Mouse (Mus musculus): Measurements from ENCODE around the gene Zfp672. TPM values are rescaled to one million over a fixed set of nuclear protein-coding genes. Genes with fewer than 3 reads are reported as not detected.
A peak's percentile ranks its signal among the peaks of the same experiment; 100 is the strongest.

Zfp672 gene
- polyA plus RNA-seq, 1 experiment from 2014 or later: 28.9 TPM

DNA sequence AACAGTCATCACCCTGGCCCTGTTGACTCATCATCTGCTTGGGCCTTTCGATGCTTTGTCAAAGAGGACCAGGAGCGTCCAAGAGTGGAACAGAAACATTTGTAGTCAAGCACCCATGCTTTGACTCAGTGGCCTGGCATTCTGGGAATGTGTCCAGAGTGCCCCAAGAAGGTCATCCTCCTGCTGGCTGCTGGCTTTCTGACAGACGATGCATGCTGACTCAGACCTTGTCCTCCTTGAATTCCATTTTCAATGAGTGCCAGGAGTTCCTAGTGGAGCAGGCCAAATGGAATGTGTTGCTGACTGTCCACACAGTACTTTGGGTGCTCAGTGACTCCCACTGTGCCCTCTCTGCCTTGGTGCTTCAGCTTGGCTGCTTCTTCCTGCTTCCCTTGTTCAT lies 4.6 kb upstream of the Zfp672 start:
- no peak for ATAC-seq (ENCODE audit: low FRiP score)
- Histone ChIP-seq H3K9me3 (ENCODE audit: control insufficient read depth, low read length) (no peaks in the 10 kb centered on the region), H3K36me3 (ENCODE audit: control insufficient read depth, insufficient read depth, low read length) (peaks cover 6% of the 10 kb centered on the region; the same call in 1 of the 2 replicates), H3K4me3 (ENCODE audit: low read depth, low read length) (no peak overlapping the region), H3K9ac (ENCODE audit: low read depth, low read length) (no peak overlapping the region), H3K4me2 (replicated peaks; ENCODE audit: low read depth, low read length) (no peak overlapping the region), H3K4me1 (replicated peaks; ENCODE audit: control insufficient read depth, insufficient read depth, low read length) (peaks cover 6% of the 10 kb centered on the region), H3K27ac (ENCODE audit: low read depth, low read length) (no peak overlapping the region), H3K27me3 (ENCODE audit: control insufficient read depth, insufficient read depth, low read length) (no peaks in the 10 kb centered on the region)
- 79% methylated on average over 3 of the region's 3 CpGs for WGBS
- no peak for DNase-seq (ENCODE audit: low spot score)

DNA sequence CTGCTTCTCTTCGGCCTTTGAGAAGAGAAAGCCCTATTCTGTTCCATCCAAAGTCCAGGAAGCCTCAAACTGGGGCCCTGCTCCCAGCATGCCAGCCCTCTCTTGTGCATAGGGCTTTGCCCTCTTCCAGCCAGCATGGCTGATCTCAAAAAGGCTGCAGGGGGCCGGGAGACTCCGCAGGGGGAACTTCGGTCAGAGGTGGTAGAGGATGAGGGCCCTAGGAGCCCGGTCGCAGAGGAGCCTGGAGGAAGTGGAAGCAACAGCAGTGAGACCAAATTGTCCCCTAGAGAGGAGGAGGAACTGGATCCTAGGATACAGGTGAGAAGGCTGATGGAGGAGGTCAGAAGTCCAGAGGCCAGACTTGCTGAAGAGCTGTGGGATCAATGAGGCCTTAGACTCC lies 1.4 kb upstream of the Zfp672 start:
- Histone ChIP-seq H3K4me1 (replicated peaks; ENCODE audit: control insufficient read depth, insufficient read depth, low read length) (peaks cover 11% of the 10 kb centered on the region), H3K9ac (ENCODE audit: low read depth, low read length) (peak overlapping the region; percentile 86; the same call in 1 of the 2 replicates), H3K4me3 (ENCODE audit: low read depth, low read length) (peak overlapping the region; percentile 77), H3K9me3 (ENCODE audit: control insufficient read depth, low read length) (no peaks in the 10 kb centered on the region), H3K27ac (ENCODE audit: low read depth, low read length) (no peak overlapping the region), H3K36me3 (ENCODE audit: control insufficient read depth, insufficient read depth, low read length) (0 out of 2 replicates have a peak, but pooled peaks cover 7% of the 10 kb centered on the region), H3K4me2 (replicated peaks; ENCODE audit: low read depth, low read length) (peak overlapping the region; percentile 83), H3K27me3 (ENCODE audit: control insufficient read depth, insufficient read depth, low read length) (no peaks in the 10 kb centered on the region)
- DNase-seq (ENCODE audit: low spot score) (no peak), ATAC-seq (ENCODE audit: low FRiP score) (no peak)
- 80% methylated on average over 6 of the region's 6 CpGs for WGBS

DNA sequence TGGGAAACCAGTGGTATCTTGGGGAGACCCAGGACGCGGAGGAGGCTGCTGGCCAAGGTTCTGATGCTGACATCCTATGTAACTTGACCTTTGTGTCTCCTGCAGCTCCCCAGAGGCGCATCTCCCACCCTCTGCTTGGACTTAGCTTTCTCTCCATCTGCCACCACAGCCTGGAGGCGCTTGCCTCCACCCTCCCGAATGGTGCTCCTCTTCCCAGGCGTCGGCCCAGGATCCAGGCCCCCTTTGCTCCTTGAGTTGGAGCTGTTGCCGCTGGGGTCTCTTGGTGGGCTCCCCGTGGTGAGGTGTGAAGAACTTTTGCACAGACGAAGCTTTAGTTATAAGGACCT lies 983 bp upstream of the Zfp672 start:
- peak overlapping the region; percentile 77 for H3K4me3 ChIP-seq (ENCODE audit: low read depth, low read length)
- H3K4me1 ChIP-seq (replicated peaks; ENCODE audit: control insufficient read depth, insufficient read depth, low read length): peaks cover 11% of the 10 kb centered on the region
- no peaks in the 10 kb centered on the region for H3K9me3 ChIP-seq (ENCODE audit: control insufficient read depth, low read length)
- DNase-seq (ENCODE audit: low spot score) (peak; percentile 21), ATAC-seq (ENCODE audit: low FRiP score) (no peak)
- peak overlapping the region; percentile 83 for H3K4me2 ChIP-seq (replicated peaks; ENCODE audit: low read depth, low read length)
- H3K27me3 ChIP-seq (ENCODE audit: control insufficient read depth, insufficient read depth, low read length): no peaks in the 10 kb centered on the region
- H3K27ac ChIP-seq (ENCODE audit: low read depth, low read length): no peak overlapping the region
- WGBS: 22% methylated on average over 10 of the region's 10 CpGs
- H3K36me3 ChIP-seq (ENCODE audit: control insufficient read depth, insufficient read depth, low read length): 0 out of 2 replicates have a peak, but pooled peaks cover 7% of the 10 kb centered on the region
- peak overlapping the region; percentile 86 for H3K9ac ChIP-seq (ENCODE audit: low read depth, low read length)

DNA sequence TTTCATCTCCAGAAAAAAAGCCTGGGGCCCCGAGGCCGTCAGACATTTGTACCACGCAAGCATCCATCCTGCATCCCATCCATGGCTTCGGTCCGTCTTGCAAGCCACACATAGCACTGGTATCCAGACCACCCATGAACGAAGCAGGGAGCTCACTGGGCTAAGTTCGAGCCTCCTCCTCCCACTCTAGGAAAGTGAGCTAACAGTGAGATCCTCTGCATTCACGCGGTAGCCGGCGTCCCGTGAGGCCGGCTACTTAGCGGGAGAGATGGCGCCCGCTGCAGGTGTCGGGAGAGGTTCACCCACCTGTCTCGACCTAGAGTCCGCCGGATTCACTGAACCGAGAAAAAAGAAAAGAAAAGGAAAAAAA lies 248 bp downstream of the Zfp672 start:
- ATAC-seq (ENCODE audit: low FRiP score) (peak; percentile 62), DNase-seq (ENCODE audit: low spot score) (no peak)
- no peaks in the 10 kb centered on the region for H3K27me3 ChIP-seq (ENCODE audit: control insufficient read depth, insufficient read depth, low read length)
- WGBS: under 1% methylated on average over 21 of the region's 21 CpGs
- peak overlapping the region; percentile 86 for H3K9ac ChIP-seq (ENCODE audit: low read depth, low read length)
- peak overlapping the region; percentile 83 for H3K4me2 ChIP-seq (replicated peaks; ENCODE audit: low read depth, low read length)
- H3K9me3 ChIP-seq (ENCODE audit: control insufficient read depth, low read length): no peaks in the 10 kb centered on the region
- 0 out of 2 replicates have a peak, but pooled peaks cover 7% of the 10 kb centered on the region for H3K36me3 ChIP-seq (ENCODE audit: control insufficient read depth, insufficient read depth, low read length)
- H3K27ac ChIP-seq (ENCODE audit: low read depth, low read length): no peak overlapping the region
- H3K4me3 ChIP-seq (ENCODE audit: low read depth, low read length): peak overlapping the region; percentile 77
- H3K4me1 ChIP-seq (replicated peaks; ENCODE audit: control insufficient read depth, insufficient read depth, low read length): peaks cover 11% of the 10 kb centered on the region

- ATAC-seq (ENCODE audit: low FRiP score): no peak
- Histone ChIP-seq H3K4me2 (replicated peaks; ENCODE audit: low read depth, low read length) (no peak overlapping the region), H3K4me3 (ENCODE audit: low read depth, low read length) (no peak overlapping the region), H3K9ac (ENCODE audit: low read depth, low read length) (no peak overlapping the region), H3K36me3 (ENCODE audit: control insufficient read depth, insufficient read depth, low read length) (0 out of 2 replicates have a peak, but pooled peaks cover 7% of the 10 kb centered on the region), H3K27ac (ENCODE audit: low read depth, low read length) (no peak overlapping the region), H3K4me1 (replicated peaks; ENCODE audit: control insufficient read depth, insufficient read depth, low read length) (peaks cover 11% of the 10 kb centered on the region), H3K9me3 (ENCODE audit: control insufficient read depth, low read length) (no peaks in the 10 kb centered on the region), H3K27me3 (ENCODE audit: control insufficient read depth, insufficient read depth, low read length) (no peaks in the 10 kb centered on the region)
- no peak for DNase-seq (ENCODE audit: low spot score)
- 91% methylated on average over 3 of the region's 3 CpGs for WGBS
These were observed 3.4 kb downstream of the Zfp672 start for GRCm38 (mm10) chr11:58326781-58327180.

- no peak for DNase-seq (ENCODE audit: low spot score)
- Histone ChIP-seq H3K27ac (ENCODE audit: low read depth, low read length) (no peak overlapping the region), H3K4me1 (replicated peaks; ENCODE audit: control insufficient read depth, insufficient read depth, low read length) (peaks cover 5% of the 10 kb centered on the region; the same call in 1 of the 2 replicates), H3K36me3 (ENCODE audit: control insufficient read depth, insufficient read depth, low read length) (0 out of 2 replicates have a peak, but pooled peaks cover 7% of the 10 kb centered on the region), H3K9me3 (ENCODE audit: control insufficient read depth, low read length) (no peaks in the 10 kb centered on the region), H3K4me2 (replicated peaks; ENCODE audit: low read depth, low read length) (no peak overlapping the region), H3K9ac (ENCODE audit: low read depth, low read length) (no peak overlapping the region), H3K27me3 (ENCODE audit: control insufficient read depth, insufficient read depth, low read length) (no peaks in the 10 kb centered on the region), H3K4me3 (ENCODE audit: low read depth, low read length) (no peak overlapping the region)
- WGBS: 84% methylated on average over 3 of the region's 3 CpGs
- ATAC-seq (ENCODE audit: low FRiP score): no peak
These were observed 5.4 kb downstream of the Zfp672 start for GRCm38 (mm10) chr11:58324614-58325229.

DNA sequence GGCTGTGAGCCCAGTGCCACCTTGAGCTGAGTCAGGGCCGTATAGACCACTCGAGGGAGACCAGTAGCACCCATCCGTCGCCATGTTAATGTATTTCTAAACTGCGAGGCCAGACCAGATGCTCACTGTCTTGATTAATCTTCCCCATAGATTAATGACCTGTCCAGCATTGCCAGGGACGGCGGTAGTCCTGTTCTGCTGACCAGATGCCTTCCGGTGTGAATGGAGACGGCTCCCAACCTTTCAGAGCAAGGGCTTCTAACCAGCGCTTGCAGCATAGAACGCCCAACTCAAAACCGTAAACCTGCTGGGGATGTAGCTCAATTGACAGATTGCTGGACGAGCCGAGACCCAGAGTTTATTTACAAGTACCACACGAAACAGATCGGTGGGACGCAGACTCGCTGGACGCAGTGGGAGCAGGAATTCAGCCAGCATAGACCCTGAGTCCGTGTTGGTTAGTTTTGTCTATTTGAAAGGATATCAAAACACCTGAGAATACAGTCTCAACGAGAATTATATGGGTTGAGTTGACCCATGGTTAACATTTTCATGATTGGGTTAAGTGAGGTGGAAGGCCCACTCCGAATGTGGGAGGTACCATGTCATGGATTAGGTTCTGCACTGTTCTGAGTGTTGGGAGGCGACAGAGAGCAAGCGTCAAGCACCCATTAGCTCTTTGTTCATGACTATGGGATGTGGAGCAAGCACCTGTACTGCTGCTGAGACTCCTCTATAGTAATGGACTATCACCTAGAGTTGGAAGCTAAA lies 6.4 kb downstream of the Zfp672 start:
- Histone ChIP-seq H3K27ac (ENCODE audit: low read depth, low read length) (peak overlapping the region; percentile 95), H3K4me1 (replicated peaks; ENCODE audit: control insufficient read depth, insufficient read depth, low read length) (no peaks in the 10 kb centered on the region; the same call in 1 of the 2 replicates), H3K4me3 (ENCODE audit: low read depth, low read length) (peak overlapping the region; percentile 73), H3K9ac (ENCODE audit: low read depth, low read length) (peak overlapping the region; percentile 81), H3K9me3 (ENCODE audit: control insufficient read depth, low read length) (no peaks in the 10 kb centered on the region), H3K4me2 (replicated peaks; ENCODE audit: low read depth, low read length) (peak overlapping the region; percentile 95), H3K36me3 (ENCODE audit: control insufficient read depth, insufficient read depth, low read length) (0 out of 2 replicates have a peak, but pooled peaks cover 7% of the 10 kb centered on the region), H3K27me3 (ENCODE audit: control insufficient read depth, insufficient read depth, low read length) (no peaks in the 10 kb centered on the region)
- DNase-seq (ENCODE audit: low spot score) (no peak), ATAC-seq (ENCODE audit: low FRiP score) (no peak)
- WGBS: 15% methylated on average over 24 of the region's 24 CpGs

DNA sequence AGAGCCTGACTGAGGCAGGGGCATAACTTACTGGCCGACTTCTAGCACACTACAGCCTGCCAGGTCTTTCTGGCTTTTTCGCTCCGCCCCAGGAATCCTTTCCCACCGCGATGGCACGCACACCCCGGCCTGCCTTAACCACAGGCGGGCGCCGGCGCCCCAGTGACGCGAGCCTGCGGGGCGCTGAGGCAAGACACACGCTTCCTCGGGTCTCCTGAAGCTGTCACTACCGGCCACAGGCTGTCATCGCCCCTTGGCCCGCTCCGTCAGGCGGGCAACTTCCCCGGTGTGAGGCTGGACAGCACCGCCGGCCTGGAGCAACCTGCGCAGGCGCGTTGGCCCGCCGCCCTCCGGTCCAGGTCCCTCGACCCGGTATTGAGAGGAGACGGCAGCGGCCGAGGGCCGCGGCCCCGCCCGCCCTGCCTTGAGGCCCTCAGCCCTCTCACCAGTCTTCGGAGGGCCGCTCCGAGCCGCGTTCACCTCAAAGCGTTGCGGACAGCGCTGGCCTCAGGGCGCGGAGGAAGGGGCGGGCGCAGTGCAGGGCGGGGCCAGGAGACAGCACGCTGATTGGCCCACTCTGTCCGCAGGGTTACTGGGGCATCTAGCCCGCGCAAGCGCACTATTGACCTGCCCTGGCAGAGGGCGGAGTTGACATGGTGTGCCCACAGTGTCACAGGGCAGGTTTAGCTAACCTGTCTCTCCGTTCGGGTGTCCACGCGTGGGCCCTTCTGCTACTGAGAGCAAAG lies 7.1 kb downstream of the Zfp672 start:
- H3K27me3 ChIP-seq (ENCODE audit: control insufficient read depth, insufficient read depth, low read length): no peaks in the 10 kb centered on the region
- no peaks in the 10 kb centered on the region; the same call in 1 of the 2 replicates for H3K4me1 ChIP-seq (replicated peaks; ENCODE audit: control insufficient read depth, insufficient read depth, low read length)
- DNase-seq (ENCODE audit: low spot score) (peak; percentile 96), ATAC-seq (ENCODE audit: low FRiP score) (peak; percentile 99)
- no peaks in the 10 kb centered on the region for H3K9me3 ChIP-seq (ENCODE audit: control insufficient read depth, low read length)
- peak overlapping the region; percentile 73 for H3K4me3 ChIP-seq (ENCODE audit: low read depth, low read length)
- H3K9ac ChIP-seq (ENCODE audit: low read depth, low read length): peak overlapping the region; percentile 81
- H3K36me3 ChIP-seq (ENCODE audit: control insufficient read depth, insufficient read depth, low read length): 0 out of 2 replicates have a peak, but pooled peaks cover 7% of the 10 kb centered on the region
- WGBS: under 1% methylated on average over 56 of the region's 63 CpGs
- peak overlapping the region; percentile 95 for H3K4me2 ChIP-seq (replicated peaks; ENCODE audit: low read depth, low read length)
- H3K27ac ChIP-seq (ENCODE audit: low read depth, low read length): peak overlapping the region; percentile 95
